Mouse (Mus musculus) ovary, adult 18-20 months (tissue): ENCODE measurements around the gene Gm6502.
"Not testable (repeated sequence)": the region's sequence is repeated elsewhere in the genome, so short reads cannot be mapped to it uniquely, and the experiment has no call there.

Experiments
- DNase-seq: peaks from one replicate; pipeline ENCODE4 v3.0.0; 2022; ENCODE audit warnings: low spot score, mixed read lengths

Gm6502 gene

GRCm38 (mm10) chr5:94314135-94314534 lies at the start of gene Gm6502:
Gene Gm6502, plus strand, starts transcription at chr5:94314435.
- not testable (repeated sequence) for DNase-seq

DNA sequence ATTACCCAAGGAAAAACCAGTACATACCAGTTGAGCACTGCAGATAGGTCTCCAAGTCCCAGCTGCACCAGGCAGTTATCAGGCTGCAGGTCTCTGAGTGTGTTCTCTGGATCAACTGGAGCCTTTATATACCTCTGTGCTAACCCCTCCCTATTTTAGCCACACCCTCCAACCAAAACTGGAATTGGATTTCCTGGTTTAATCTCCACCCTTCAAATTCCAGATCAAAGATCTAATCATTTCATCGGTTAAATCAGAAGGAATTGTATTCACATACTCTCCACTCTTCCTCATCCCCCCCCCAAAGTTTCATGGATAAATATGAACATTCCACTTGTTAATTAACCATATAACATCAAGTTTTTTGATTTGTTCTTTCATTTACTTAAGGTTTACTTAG lies 7.5 kb upstream of the Gm6502 start, which contains the start of gene A430089I19Rik:
Gene A430089I19Rik, minus strand, starts transcription at position 101 of the 400 bp plus-strand sequence.
- DNase-seq: not testable (repeated sequence)

GRCm38 (mm10) chr5:94339449-94339848 lies 25.2 kb downstream of the Gm6502 start, which contains the start of gene AA792892:
Gene AA792892, plus strand, starts transcription at chr5:94339749.
- DNase-seq: not testable (repeated sequence)
